Mouse (Mus musculus): ENCODE measurements around the gene Hist1h1c.

DNA sequence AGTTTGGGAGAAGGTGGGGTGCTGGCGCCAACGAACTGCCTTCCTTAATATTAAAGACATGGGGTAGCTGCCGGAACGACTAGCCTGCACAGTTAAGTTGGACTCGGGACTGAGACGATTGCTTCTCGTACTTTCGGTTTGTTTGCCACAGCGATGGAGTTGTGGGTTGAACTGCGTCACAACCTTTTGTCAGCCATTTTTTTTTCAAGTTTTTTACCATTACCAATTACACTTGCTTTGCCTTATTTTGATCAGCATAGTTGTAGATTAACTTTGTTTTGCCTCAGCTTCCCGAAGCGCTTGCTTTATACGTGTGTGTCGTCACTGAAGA lies 1.3 kb downstream of the Hist1h1c start:
- TF ChIP-seq CTCF (IDR thresholded peaks at IDR 0.05; ENCODE audit: low read depth) (no peak), EP300 (IDR thresholded peaks at IDR 0.05; ENCODE audit: low read depth) (peak; percentile 11; the same call in 1 of the 2 replicates)
